Mouse (Mus musculus) spleen, postnatal 14 days (tissue): ENCODE measurements around the gene Sox15.
"Not testable (repeated sequence)": the region's sequence is repeated elsewhere in the genome, so short reads cannot be mapped to it uniquely, and the experiment has no call there.

ENCODE experiments used
- DNase-seq, 2 experiments: peaks; one replicate each; pipeline ENCODE4 v3.0.0; 2021 to 2022; ENCODE audit warnings: low spot score in 2 of 2

Sox15 gene

GRCm38 (mm10) chr11:69699595-69699994 lies 44.5 kb downstream of the Sox15 start:
- no peak for DNase-seq

GRCm38 (mm10) chr11:69702886-69703285 lies 47.8 kb downstream of the Sox15 start:
- DNase-seq, result not testable (repeated sequence)

GRCm38 (mm10) chr11:69703381-69703780 lies 48.3 kb downstream of the Sox15 start:
- DNase-seq, result not testable (repeated sequence)

- DNase-seq, result no peak
Observed at GRCm38 (mm10) chr11:69703814-69704612, 48.9 kb downstream of the Sox15 start.

- no peak for DNase-seq
Observed at GRCm38 (mm10) chr11:69704613-69705010, 49.5 kb downstream of the Sox15 start.
